Mouse (Mus musculus): ENCODE measurements around the gene Ccdc6.

Gene Ccdc6

GRCm38 (mm10) chr10:70168396-70168795 lies 71.5 kb downstream of the Ccdc6 start:
- DNase-seq (ENCODE audit: low spot score in 2 of 2): no peak

GRCm38 (mm10) chr10:70169044-70169443 lies 72.1 kb downstream of the Ccdc6 start:
- DNase-seq (ENCODE audit: low spot score in 2 of 2): no peak

DNA sequence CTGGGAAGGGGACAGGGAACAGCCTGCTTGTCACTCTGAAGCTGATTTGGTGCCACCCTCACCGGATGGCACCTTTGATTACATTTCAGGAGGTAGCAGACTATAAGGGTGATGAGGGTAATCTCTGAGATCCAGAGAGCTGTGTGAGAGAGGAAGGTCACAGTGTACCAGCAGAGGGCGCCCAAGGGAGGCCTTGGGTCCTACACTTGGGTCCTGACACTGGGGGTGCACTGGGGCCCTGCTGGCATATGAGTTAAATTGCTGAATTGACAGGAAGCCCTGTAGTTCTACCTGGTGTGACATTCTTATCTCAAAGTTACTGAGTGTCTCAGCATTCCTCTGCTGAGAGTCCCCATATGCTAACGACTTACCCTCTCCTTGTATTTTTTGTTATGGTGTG lies 76.4 kb downstream of the Ccdc6 start:
- peak; percentile 68 to 88 for DNase-seq (ENCODE audit: low spot score in 2 of 2)

GRCm38 (mm10) chr10:70174494-70175190 lies 77.7 kb downstream of the Ccdc6 start:
- DNase-seq (ENCODE audit: low spot score in 2 of 2): no peak

- no peak for DNase-seq (ENCODE audit: low spot score in 2 of 2)
These were observed 83.8 kb downstream of the Ccdc6 start for GRCm38 (mm10) chr10:70180727-70181126.

DNA sequence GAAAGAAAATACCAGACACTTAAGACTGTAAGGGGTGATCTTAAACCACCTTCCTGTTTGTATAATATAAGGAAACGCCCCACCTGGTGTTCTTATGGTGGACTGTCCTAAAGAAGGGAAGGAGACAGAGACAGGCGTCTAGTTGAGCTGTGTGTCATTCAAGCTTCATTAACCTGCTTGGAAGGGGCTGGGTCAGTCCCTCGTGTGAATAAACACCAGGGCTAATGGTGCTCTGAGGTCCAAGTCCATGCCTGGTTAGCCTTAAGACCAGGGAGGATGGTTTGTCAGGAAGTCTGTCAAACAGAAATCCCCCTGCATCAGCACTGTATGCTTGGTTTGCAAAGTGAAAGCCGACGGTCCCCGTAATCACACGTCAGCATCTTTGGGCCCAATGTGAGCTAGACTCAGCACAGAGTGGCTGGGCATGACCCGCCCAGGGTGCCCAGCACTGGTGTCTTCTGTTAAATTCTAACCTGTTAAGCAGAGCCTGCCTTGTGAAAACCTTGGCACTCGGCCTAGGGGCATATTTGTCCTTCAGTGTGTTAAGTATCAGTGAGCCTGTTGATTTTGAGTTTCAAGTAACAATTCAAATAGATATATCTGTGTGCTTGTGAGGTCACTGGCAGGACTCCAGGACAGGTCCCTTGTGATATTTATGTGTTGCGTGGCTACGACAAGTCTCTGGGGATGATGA lies 84.5 kb downstream of the Ccdc6 start:
- no peak for DNase-seq (ENCODE audit: low spot score in 2 of 2)

- no peak for DNase-seq (ENCODE audit: low spot score in 2 of 2)
These were observed 86.5 kb downstream of the Ccdc6 start for GRCm38 (mm10) chr10:70183210-70184080.

- DNase-seq (ENCODE audit: low spot score in 2 of 2): peak in 1 of 2 experiments; percentile 29
These were observed 89.2 kb downstream of the Ccdc6 start for GRCm38 (mm10) chr10:70186136-70186535.

DNA sequence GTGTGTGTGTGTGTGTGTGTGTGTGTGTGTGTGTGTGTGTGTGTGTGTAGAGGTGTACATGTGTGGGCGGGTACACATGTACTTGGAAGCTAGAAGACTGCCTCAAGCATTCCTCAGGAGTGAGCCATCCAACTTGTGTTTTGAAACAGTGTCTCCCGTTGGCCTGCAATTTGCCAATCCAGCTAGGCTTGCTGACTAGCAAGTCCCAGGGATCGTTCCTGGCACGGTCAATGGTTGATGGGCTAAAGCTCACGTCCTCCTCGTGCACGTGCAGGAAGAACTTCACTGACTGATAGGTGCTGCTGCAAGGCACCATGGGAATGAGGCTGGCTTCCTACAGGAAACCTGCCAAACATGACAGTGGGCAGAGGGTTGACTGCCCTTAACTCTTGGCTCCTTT lies 89.7 kb downstream of the Ccdc6 start:
- DNase-seq (ENCODE audit: low spot score in 2 of 2): no peak

- no peak for DNase-seq (ENCODE audit: low spot score in 2 of 2)
These were observed 92.9 kb downstream of the Ccdc6 start for GRCm38 (mm10) chr10:70189864-70190263.

GRCm38 (mm10) chr10:70194283-70194682 lies 97.4 kb downstream of the Ccdc6 start:
- no peak for DNase-seq (ENCODE audit: low spot score in 2 of 2)

- no peak for DNase-seq (ENCODE audit: low spot score in 2 of 2)
These were observed 98.4 kb downstream of the Ccdc6 start for GRCm38 (mm10) chr10:70195279-70195678.

DNA sequence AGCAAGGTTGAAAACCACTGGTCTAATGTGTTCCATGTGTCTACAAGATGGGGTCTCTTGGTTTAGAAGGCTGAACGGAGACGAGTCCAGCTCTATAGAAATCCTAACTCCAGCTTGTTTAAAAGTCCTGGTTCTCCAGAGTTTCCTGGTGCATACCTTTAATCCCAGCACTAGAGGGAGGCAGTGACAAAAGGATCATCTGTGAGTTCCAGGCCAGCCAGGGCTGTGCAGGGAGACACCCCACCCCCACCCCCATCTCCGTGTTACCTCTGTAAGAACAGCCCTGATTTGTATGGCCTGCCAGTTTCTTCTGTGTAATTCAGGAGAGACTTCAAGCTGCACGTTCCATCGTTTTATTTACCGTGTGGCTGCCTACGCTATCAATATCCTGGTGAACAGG lies 98.9 kb downstream of the Ccdc6 start:
- DNase-seq (ENCODE audit: low spot score in 2 of 2): no peak

DNA sequence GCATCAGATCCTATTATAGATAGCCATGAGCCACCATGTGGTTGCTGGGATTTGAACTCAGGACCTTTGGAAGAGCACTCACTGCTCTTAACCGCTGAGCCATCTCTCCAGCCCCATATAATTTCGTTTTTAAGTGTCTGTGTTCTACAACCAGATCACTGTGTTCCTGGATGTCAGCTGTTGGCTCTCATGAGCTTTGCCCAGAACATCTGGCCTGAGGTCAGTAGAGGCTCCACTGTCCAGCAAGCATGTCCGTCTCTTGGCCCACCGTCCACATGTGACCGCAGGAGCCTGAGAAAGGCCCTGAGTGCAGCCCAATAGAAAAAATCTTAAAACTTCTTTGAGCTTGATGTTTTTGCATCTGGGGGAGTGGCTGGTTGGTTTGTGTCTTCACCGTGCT lies 99.7 kb downstream of the Ccdc6 start:
- no peak for DNase-seq (ENCODE audit: low spot score in 2 of 2)

- no peak for DNase-seq (ENCODE audit: low spot score in 2 of 2)
These were observed 100.7 kb downstream of the Ccdc6 start for GRCm38 (mm10) chr10:70197601-70198000.

DNA sequence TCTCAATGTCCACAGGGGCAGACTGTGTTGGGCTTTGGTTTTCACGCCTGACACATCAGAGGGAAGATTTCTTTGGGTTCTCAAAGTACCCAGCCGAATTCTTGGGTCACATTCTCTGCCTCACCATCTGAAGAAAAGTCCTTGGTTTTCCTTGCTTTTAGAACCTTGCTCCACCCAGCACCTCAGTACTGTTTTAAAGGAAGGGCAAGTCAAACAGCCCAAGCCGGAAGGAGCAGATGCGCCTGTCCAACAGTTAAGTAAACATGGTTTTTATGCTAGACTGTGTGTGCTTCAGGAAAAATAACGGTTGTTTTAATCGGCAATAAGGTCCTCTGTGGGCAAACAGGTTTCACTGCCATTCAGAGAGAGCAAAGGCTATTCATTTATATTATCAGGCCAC lies 101.1 kb downstream of the Ccdc6 start:
- DNase-seq (ENCODE audit: low spot score in 2 of 2): no peak

DNA sequence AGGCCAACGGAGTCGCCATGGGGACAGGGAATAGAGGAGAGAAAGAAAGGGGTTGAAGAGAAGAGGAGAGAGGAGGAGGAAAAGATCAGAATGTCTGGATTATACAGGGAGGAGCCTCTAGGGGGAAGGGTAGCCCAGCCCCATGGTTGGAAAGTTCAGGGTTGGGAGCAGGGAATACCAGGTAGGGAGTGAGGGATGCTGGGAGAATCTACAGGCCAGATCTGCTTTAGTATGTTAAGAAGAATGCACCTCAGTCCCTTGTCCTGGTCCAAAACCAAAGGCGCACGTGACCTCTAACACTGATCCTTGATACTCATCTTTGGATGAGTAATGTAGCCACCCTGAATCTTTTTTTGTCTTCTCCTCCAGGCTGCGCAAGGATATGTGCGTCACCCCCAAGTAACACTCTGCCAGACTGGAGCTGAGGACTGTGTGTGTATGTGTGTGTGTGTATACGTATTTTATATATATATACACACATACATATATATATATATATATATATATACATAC lies 102.1 kb downstream of the Ccdc6 start:
- no peak for DNase-seq (ENCODE audit: low spot score in 2 of 2)

- no peak for DNase-seq (ENCODE audit: low spot score in 2 of 2)
These were observed 102.7 kb downstream of the Ccdc6 start for GRCm38 (mm10) chr10:70199466-70200210.

DNA sequence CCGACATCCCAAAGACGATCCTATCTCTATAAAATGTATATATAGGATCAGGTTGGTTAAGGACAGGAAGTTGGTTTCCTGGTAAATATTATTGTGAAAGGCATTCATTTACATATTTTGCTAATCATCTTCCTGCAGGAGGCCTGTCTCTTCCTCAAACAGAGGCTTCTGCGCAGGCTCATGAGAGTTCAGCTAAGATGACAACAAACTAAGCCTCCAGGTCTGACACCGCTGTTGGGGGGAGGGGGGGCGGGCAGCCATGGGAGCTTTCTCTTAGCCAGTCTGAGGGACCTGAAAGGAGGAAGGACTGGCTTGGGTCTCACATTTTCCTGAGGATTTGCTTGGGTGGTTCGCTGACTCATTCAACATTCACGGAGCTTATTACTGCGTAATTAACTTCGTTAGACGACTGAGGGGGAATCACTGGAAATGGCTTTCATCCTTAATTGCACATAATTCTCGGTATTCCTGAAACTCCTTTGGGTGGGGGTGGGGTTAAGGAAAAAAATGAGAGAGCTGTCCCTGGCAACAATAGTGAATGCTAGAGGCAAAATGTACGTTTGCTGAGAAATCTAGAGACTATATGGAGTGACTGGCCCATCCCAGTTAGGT lies 104.1 kb downstream of the Ccdc6 start:
- no peak for DNase-seq (ENCODE audit: low spot score in 2 of 2)

DNA sequence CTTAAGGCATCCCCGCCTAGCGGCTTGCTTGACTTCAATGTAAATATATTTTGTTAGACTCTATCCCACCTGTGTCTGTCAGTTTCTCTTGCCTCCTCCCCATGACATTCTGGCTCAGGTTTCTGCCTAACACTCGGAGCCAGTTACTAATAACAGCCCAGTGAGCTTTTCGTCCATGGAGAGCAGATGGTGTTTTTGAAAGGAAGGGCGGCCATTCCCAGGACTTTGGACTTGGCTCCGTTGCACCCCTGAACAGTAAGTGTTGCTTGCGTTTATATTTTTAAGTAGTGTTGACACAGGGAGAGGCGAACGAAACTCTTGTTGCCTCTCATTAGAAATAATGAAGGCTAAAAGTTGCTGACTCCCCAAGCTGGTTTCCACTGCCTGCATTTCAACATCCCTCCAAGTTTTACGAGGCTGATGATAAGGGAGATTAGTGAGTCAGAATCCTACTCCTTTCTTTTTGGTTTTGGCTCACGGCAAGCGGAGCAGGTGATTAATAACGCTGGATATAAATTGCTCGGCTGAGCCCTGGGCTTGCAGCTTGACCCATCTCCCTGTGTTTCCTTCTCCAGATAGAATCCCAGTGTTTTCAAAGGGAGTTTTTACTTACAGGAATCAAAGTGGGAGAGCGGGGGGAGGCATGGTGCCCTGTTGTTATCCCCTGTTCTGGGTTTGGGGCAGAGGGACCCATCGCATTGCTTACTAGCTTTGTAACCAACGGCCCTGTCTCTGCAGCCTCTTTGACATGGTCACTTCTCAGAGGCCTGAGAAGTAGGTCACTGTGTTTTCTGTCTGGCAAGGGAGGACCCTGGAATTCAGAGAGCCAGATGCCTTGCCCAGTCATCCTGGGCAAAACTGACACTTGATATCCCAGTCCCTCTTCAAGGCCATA lies 107.8 kb downstream of the Ccdc6 start, which contains the start of gene Mrln:
TSS of gene Mrln (plus strand) at position 160 of the 895 bp plus-strand sequence.
- DNase-seq (ENCODE audit: low spot score in 2 of 2): no peak
